Mouse (Mus musculus) liver, embryonic 12.5 days (tissue): ENCODE results near the gene Tnip1. TPM values are rescaled to one million over a fixed set of nuclear protein-coding genes. Genes with fewer than 3 reads are reported as not detected.
"Not testable (repeated sequence)": the region's sequence is repeated elsewhere in the genome, so short reads cannot be mapped to it uniquely, and the experiment has no call there.

Experiments used
- ATAC-seq: fragments of 200-750 bp; cut with Nextera tagmentation; 2 replicates; pipeline ENCODE4 v1.8.0; 2017; ENCODE audit warnings: moderate number of reproducible peaks, mild to moderate bottlenecking, moderate library complexity
- H3K27ac ChIP-seq: fragments of 300-500 bp; sonication (generic); 2 replicates; pipeline ENCODE4 v1.5.1; 2016; ENCODE audit warnings: mild to moderate bottlenecking
- H3K27me3 ChIP-seq: fragments of 300-500 bp; sonication (generic); replicated peaks from 2 replicates; pipeline ENCODE4 v1.6.1; 2016; ENCODE audit warnings: mild to moderate bottlenecking, moderate library complexity
- H3K36me3 ChIP-seq: fragments of 300-500 bp; sonication (generic); 2 replicates; pipeline ENCODE4 v1.6.1; 2016; ENCODE audit warnings: mild to moderate bottlenecking, moderate library complexity
- H3K4me1 ChIP-seq: fragments of 300-500 bp; sonication (generic); 2 replicates; pipeline ENCODE4 v1.6.1; 2016
- H3K4me2 ChIP-seq: fragments of 300-500 bp; sonication (generic); 2 replicates; pipeline ENCODE4 v1.6.1; 2016; ENCODE audit warnings: mild to moderate bottlenecking, moderate library complexity
- H3K4me3 ChIP-seq: fragments of 300-500 bp; sonication (generic); 2 replicates; pipeline ENCODE4 v1.5.1; 2016; ENCODE audit warnings: mild to moderate bottlenecking, moderate library complexity
- H3K9ac ChIP-seq: fragments of 300-500 bp; sonication (generic); 2 replicates; pipeline ENCODE4 v1.6.1; 2016; ENCODE audit warnings: mild to moderate bottlenecking, moderate library complexity
- H3K9me3 ChIP-seq: fragments of 300-500 bp; sonication (generic); replicated peaks from 2 replicates; pipeline ENCODE4 v1.6.1; 2016; ENCODE audit warnings: mild to moderate bottlenecking, moderate library complexity
- WGBS: fragments of 180-500 bp; shearing (Covaris S2); methylation state at CpG from one replicate; pipeline ENCODE4 v1.1.7; 2016; ENCODE audit not compliant: insufficient replicate concordance; 5-methylcytosine and 5-hydroxymethylcytosine counted together
- polyA plus RNA-seq: library from polyadenylated mRNA; unstranded; fragments of >200 nt; fragmentation: Nextera tagmentation; extraction: Ambion mirVana; gene quantifications from 2 replicates; pipeline ENCODE4 v1.2.1, GENCODE M21; 2016

The Tnip1 gene
- polyA plus RNA-seq, 1 experiment from 2014 or later: 7.6 TPM

DNA sequence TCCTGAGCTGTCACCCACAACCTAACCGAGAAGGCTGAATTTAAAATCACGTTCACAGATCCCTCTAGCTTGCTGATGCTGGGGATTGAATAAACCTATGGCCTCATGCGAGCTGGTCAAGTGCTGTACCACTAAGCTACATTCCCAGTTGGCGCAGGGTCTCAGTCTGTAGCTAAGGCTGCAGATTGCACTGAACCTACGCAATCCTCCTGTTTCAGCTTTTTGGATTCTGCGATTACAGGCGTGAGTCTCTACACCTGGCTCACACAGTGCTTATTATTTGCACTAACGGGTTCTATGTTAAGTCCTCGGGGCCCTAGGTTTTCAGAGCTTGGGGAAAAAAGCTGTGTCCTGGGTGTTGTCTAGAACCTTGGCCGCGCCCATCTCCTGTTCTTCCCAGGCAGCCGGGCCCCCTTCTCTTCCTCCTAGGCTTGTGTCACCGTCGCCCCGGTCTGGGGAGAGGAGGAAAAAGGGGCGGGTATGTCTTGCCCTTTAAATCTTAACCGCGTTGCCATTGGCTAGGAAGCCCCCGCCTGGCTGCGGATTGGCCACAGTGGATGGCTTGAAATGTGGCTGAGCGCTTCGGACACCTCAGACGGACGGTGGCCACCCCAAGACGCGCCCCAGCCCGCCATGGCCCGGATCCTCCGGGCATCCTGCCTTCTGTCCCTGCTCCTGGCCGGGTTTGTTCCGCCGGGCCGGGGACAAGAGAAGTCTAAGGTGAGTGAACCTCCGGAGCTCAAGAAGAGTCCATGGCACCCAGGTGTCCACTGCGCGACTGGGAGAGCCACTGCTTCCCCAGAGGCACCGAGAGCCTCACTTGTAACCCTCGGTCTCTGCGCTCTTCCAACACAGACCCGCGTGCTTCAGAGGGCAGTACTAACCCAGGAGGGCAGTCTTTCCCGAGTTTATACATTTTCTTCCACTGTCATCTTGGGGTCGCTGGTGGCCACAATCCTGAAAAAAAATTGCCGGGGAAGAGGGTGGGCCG, 60.1 kb downstream of the Tnip1 start, which contains the start of gene Gpx3:
Gpx3 (plus strand) TSS at position 121 of the 991 bp plus-strand sequence.
- H3K36me3 ChIP-seq: no peaks in the 10 kb centered on the region
- WGBS: 15% methylated on average over 43 of the region's 45 CpGs
- peak within 1 kb of the TSS; percentile 29; the same call in 1 of the 2 replicates for H3K9ac ChIP-seq
- no peaks in the 10 kb centered on the region for H3K9me3 ChIP-seq
- no peak within 1 kb of the TSS for H3K27ac ChIP-seq
- H3K27me3 ChIP-seq: peaks cover 26% of the 10 kb centered on the region
- H3K4me2 ChIP-seq: peak within 1 kb of the TSS; percentile 66
- ATAC-seq: peak; percentile 56
- peak within 1 kb of the TSS; percentile 42 for H3K4me3 ChIP-seq
- H3K4me1 ChIP-seq: peaks cover 28% of the 10 kb centered on the region

DNA sequence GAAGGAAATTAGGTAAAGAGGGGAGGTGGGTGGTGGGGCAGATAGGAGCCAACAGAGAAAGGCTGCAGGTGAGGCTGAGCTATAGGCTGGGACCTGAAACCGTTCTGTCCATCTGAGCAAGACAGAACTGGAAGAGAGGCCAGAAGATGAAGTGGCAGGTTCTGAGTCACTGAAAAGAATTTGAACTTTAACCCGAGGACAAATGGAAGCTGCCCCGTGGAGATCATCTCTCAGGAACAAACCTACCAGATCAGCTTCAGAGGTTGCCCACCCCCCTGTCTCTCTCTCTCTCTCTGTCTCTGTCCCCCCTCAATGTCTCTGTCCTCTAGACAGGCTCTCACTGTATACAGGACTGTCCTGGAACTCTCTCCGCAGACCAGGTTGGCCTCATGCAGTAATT, 63.1 kb downstream of the Tnip1 start:
- Histone ChIP-seq H3K36me3 (no peaks in the 10 kb centered on the region), H3K4me3 (no peak overlapping the region), H3K4me2 (no peak overlapping the region), H3K27ac (no peak overlapping the region), H3K27me3 (peaks cover 26% of the 10 kb centered on the region), H3K9ac (no peak overlapping the region), H3K4me1 (peaks cover 23% of the 10 kb centered on the region), H3K9me3 (no peaks in the 10 kb centered on the region)
- WGBS: 70% methylated on average over 4 of the region's 4 CpGs
- no peak for ATAC-seq

- H3K27ac ChIP-seq: no peak overlapping the region
- 63% methylated on average over 5 of the region's 5 CpGs for WGBS
- H3K36me3 ChIP-seq: no peaks in the 10 kb centered on the region
- peaks cover 11% of the 10 kb centered on the region for H3K27me3 ChIP-seq
- ATAC-seq: no peak
- no peak overlapping the region for H3K4me2 ChIP-seq
- H3K9ac ChIP-seq: no peak overlapping the region
- no peaks in the 10 kb centered on the region for H3K9me3 ChIP-seq
- no peak overlapping the region for H3K4me3 ChIP-seq
- H3K4me1 ChIP-seq: 0 out of 2 replicates have a peak, but pooled peaks cover 3% of the 10 kb centered on the region
These were observed 65.2 kb downstream of the Tnip1 start for GRCm38 (mm10) chr11:54897470-54897869.

DNA sequence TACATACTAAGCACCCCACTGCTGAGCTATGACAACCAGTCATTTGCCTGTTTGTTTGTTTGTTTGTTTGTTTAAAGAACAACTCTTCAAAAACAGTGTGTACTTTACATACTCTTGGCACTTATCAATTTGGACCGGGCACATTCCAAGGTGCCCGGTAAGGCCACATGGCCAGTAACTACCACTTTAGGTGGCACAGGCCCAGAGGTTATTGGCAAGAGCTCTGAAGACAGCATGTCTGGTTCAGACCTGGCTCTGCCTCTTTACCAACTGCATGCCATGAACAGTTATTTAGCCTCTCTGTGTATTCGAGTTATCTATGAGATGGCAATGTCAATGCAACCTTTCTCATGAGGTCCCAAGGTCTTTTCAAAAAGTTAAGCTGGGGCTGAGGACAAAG, 66.1 kb downstream of the Tnip1 start:
- not testable (repeated sequence) for H3K4me1 ChIP-seq, H3K9me3 ChIP-seq, H3K36me3 ChIP-seq, H3K27me3 ChIP-seq, H3K9ac ChIP-seq, H3K27ac ChIP-seq, H3K4me2 ChIP-seq, ATAC-seq, H3K4me3 ChIP-seq
- 70% methylated on average over 3 of the region's 3 CpGs for WGBS

DNA sequence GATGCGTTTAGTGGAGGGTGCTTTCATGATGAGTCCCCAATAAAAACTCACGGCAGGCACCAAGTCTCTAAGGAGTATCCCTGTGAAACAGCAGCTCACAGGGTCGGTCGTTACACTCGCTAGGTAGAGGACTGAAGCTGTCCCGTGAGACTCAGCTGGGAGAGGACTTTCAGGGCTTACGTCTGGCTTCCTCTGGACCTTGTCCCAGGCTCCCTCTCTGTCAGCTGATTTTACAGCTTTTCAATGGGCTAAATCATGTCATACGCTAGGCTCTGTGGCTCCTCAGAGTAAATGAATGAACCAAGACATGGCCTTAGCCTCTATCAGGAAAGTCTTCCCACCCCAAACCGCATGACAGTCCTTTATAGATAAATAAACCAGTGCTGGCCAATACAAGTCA, 68.1 kb downstream of the Tnip1 start:
- no peak overlapping the region for H3K4me2 ChIP-seq
- no peak overlapping the region for H3K4me3 ChIP-seq
- 77% methylated on average over 9 of the region's 9 CpGs for WGBS
- no peaks in the 10 kb centered on the region for H3K9me3 ChIP-seq
- H3K4me1 ChIP-seq: no peaks in the 10 kb centered on the region
- H3K36me3 ChIP-seq: no peaks in the 10 kb centered on the region
- no peak overlapping the region for H3K9ac ChIP-seq
- no peak for ATAC-seq
- H3K27ac ChIP-seq: no peak overlapping the region
- peaks cover 2% of the 10 kb centered on the region; the same call in 1 of the 2 replicates for H3K27me3 ChIP-seq

- no peaks in the 10 kb centered on the region for H3K4me1 ChIP-seq
- H3K4me2 ChIP-seq: no peak overlapping the region
- H3K9me3 ChIP-seq: no peaks in the 10 kb centered on the region
- no peak overlapping the region for H3K27ac ChIP-seq
- no peaks in the 10 kb centered on the region for H3K36me3 ChIP-seq
- H3K4me3 ChIP-seq: no peak overlapping the region
- H3K9ac ChIP-seq: no peak overlapping the region
- no peaks in the 10 kb centered on the region for H3K27me3 ChIP-seq
- ATAC-seq: no peak
- 65% methylated on average over 7 of the region's 7 CpGs for WGBS
These were observed 70.6 kb downstream of the Tnip1 start for GRCm38 (mm10) chr11:54892091-54892490.

DNA sequence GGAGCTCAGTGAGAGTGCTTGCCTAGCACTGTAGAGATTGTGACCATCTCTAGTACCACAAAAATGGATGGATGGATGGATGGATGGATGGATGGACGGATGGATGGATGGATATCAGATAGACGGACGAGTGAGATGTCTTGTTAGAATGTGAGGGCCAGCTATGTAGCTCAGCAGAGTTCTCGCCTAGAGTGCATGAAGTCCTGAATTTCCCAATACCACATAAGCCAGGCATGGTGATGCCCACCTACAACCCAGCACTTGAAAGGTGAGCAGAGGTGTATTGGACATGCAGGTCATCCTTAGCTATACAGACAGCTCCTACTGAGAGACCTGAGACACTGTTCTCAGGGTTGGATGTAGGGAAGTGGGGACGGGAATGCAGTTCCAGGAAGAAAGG, 71.4 kb downstream of the Tnip1 start:
- Histone ChIP-seq H3K36me3 (no peaks in the 10 kb centered on the region), H3K4me1 (no peaks in the 10 kb centered on the region), H3K4me3 (no peak overlapping the region), H3K27me3 (no peaks in the 10 kb centered on the region), H3K4me2 (no peak overlapping the region), H3K9ac (no peak overlapping the region), H3K9me3 (no peaks in the 10 kb centered on the region), H3K27ac (no peak overlapping the region)
- WGBS: 69% methylated on average over 5 of the region's 5 CpGs
- ATAC-seq: no peak

DNA sequence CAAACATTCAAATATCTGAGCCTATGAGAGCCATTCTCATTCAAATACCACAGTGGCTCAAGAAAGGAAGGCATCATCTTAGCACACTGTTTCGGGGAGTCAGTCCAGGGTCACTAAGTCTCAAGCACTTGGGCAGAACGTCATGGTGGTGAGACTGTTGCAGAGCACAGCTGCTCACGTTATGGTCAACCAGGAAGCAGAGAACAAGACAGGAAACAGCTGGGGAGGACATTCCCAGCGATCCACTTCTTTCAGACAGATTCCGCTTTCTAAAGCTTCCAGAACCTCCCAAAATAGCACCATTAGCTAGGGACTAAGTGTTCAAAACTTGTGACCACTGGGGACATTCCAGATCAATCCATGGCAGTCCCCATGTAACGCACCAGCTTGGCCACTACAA, 74.8 kb downstream of the Tnip1 start:
- H3K4me1 ChIP-seq: peaks cover 15% of the 10 kb centered on the region
- WGBS: 57% methylated on average over 6 of the region's 6 CpGs
- H3K4me3 ChIP-seq: no peak overlapping the region
- no peak overlapping the region for H3K4me2 ChIP-seq
- no peak overlapping the region for H3K27ac ChIP-seq
- no peaks in the 10 kb centered on the region for H3K27me3 ChIP-seq
- no peak for ATAC-seq
- no peaks in the 10 kb centered on the region for H3K9me3 ChIP-seq
- no peaks in the 10 kb centered on the region for H3K36me3 ChIP-seq
- H3K9ac ChIP-seq: no peak overlapping the region

GRCm38 (mm10) chr11:54885406-54885805, 77.3 kb downstream of the Tnip1 start:
- no peaks in the 10 kb centered on the region for H3K27me3 ChIP-seq
- WGBS: 81% methylated on average over 2 of the region's 2 CpGs

DNA sequence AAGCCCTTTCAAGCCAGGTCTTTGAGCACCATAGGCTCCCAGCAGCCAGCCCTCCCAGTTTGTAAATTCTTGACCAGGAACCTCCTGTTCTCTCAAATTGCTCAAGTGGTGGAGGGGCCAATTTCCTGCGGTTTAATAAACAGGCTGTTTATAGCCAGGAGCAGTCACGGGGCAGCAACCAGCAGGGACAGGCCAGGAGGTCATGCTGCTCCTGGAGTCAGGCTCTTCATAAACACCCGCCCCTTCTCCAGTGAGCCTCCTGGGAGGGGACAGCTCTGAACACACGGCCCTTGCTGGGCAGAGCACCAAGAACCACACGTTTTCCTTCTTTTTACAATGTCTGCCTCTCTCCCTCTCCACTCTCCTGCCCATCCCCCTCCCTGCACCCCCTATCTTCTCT, 77.8 kb downstream of the Tnip1 start:
- Histone ChIP-seq H3K9ac (no peak overlapping the region), H3K36me3 (no peaks in the 10 kb centered on the region), H3K27ac (peak overlapping the region; percentile 52; the same call in 1 of the 2 replicates), H3K9me3 (no peaks in the 10 kb centered on the region), H3K27me3 (no peaks in the 10 kb centered on the region), H3K4me3 (no peak overlapping the region), H3K4me2 (no peak overlapping the region), H3K4me1 (peaks cover 24% of the 10 kb centered on the region)
- ATAC-seq: 0 out of 2 replicates have a peak, but pooled peaks have one; percentile 25
- WGBS: 24% methylated on average over 5 of the region's 5 CpGs

More at GRCm38 (mm10) chr11:54885406-54885805, 77.3 kb downstream of the Tnip1 start:
- no peak overlapping the region for H3K9ac ChIP-seq
- no peak overlapping the region; the same call in 1 of the 2 replicates for H3K27ac ChIP-seq
- no peaks in the 10 kb centered on the region for H3K36me3 ChIP-seq
- peaks cover 21% of the 10 kb centered on the region for H3K4me1 ChIP-seq
- no peak for ATAC-seq
- H3K4me2 ChIP-seq: no peak overlapping the region
- no peak overlapping the region for H3K4me3 ChIP-seq
- H3K9me3 ChIP-seq: no peaks in the 10 kb centered on the region

GRCm38 (mm10) chr11:54884197-54884828, 78.4 kb downstream of the Tnip1 start:
- peaks cover 30% of the 10 kb centered on the region for H3K4me1 ChIP-seq
- H3K9me3 ChIP-seq: no peaks in the 10 kb centered on the region
- no peak overlapping the region for H3K4me2 ChIP-seq
- no peaks in the 10 kb centered on the region for H3K27me3 ChIP-seq
- no peak for ATAC-seq
- no peaks in the 10 kb centered on the region for H3K36me3 ChIP-seq
- 46% methylated on average over 5 of the region's 5 CpGs for WGBS
- H3K4me3 ChIP-seq: no peak overlapping the region
- H3K27ac ChIP-seq: peak overlapping the region; percentile 52; the same call in 1 of the 2 replicates
- H3K9ac ChIP-seq: no peak overlapping the region

- Histone ChIP-seq H3K9me3 (no peaks in the 10 kb centered on the region), H3K27me3 (no peaks in the 10 kb centered on the region), H3K4me2 (no peak overlapping the region), H3K36me3 (no peaks in the 10 kb centered on the region), H3K4me3 (no peak overlapping the region), H3K9ac (no peak overlapping the region), H3K4me1 (peaks cover 30% of the 10 kb centered on the region), H3K27ac (no peak overlapping the region)
- ATAC-seq: no peak
- WGBS: 48% methylated on average over 8 of the region's 8 CpGs
These were observed 80.0 kb downstream of the Tnip1 start for GRCm38 (mm10) chr11:54882671-54883070.
